Mouse (Mus musculus): ENCODE measurements at regions not wholly inside any gene's neighbourhood (a gene's known extent, or its start where the extent isn't known, plus 50 kb on each side); places are given as distances from the start of the nearest gene placed in this dataset.

- TF ChIP-seq CTCF (conservative IDR thresholded peaks at IDR 0.05 in 1 of 2, IDR thresholded peaks at IDR 0.05 in 1 of 2; ENCODE audit: low read depth in 2 of 2, low read length in 2 of 2), result no peak
- no peak for TF ChIP-seq BHLHE40 (IDR thresholded peaks at IDR 0.05; ENCODE audit: low read depth, low read length)
- TF ChIP-seq ZC3H11A (IDR thresholded peaks at IDR 0.05; ENCODE audit: low read depth, low read length), result no peak
- no peak for TF ChIP-seq EP300 (IDR thresholded peaks at IDR 0.05; ENCODE audit: low read length)
These were observed 557.2 kb upstream of the Gm9747 start for GRCm38 (mm10) chr1:81675576-81676342.

Measured in CH12.LX (cell line).